7 mouse cellular contexts compared by ENCODE assay signal in the genomic region with DNA sequence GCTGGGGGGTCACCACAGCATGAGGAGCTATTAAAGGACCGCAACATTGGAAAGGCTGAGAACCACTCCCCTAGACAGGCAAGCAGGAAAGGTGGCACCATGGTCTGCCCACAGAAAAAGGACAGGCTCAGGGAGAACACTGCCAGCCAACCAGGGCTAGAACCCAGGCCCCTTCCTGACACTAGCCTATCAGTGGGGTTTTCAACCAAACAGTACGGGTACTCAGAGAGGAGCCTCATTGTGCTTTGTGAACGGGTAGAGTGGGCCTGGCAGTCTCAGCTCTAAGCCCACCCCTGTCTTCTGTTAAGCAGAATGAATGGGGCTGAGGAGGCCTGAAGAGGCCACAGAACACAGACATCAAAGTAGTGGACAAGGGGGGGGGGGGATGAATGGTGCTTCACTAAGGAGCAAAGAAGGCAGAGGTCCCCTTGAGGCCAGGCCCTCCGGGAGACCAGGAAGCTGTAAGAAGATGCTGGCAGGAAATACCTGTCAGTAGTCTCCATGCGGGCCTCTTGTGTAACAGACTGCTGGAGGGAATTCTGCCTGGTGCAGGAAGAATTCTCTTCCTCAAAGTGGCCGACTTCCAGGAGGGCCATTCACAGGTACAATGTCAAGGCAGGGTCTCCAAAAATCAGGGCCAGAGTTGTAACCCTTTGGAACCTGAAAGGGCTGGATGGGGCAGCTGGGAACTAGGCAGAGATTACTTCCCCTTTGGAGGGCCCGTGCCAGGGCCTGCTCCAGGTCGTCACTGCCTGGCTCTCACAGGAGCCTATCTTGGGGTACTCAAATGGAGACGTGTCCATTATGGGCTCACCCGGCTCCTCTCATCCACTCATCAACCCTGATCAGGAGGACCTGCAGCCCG. TPM values are rescaled to one million over a fixed set of nuclear protein-coding genes. Genes with fewer than 3 reads are reported as not detected.
DNase-seq lines count a peak whose midpoint lies in the region; ATAC-seq lines count a peak whose summit lies in the region.

Trabd (plus strand) TSS at position 512 of the 865 bp plus-strand sequence.

- WGBS in embryonic facial prominence, embryonic 12.5 days: 15% methylated on average over 11 of the region's 11 CpGs
- 13% methylated on average over 11 of the region's 11 CpGs for WGBS in heart, embryonic 13.5 days
- 24% methylated on average over 11 of the region's 11 CpGs for WGBS in midbrain, embryonic 12.5 days

- peak within 1 kb of the TSS; percentile 84 for H3K27ac ChIP-seq in embryonic facial prominence, embryonic 12.5 days
- peak within 1 kb of the TSS; percentile 96 for H3K27ac ChIP-seq in heart, embryonic 13.5 days (replicated peaks)
- H3K27ac ChIP-seq in midbrain, embryonic 12.5 days (replicated peaks): peak within 1 kb of the TSS; percentile 83

- no peak for ATAC-seq in CD4-positive, CD25-positive, alpha-beta regulatory T cell, adult 4 months
- peak; percentile 10; the same call in 1 of the 2 replicates for ATAC-seq in embryonic facial prominence, embryonic 12.5 days (ENCODE audit: insufficient number of reproducible peaks, insufficient read depth, low FRiP score, low TSS enrichment)
- ATAC-seq in heart, embryonic 13.5 days (ENCODE audit: extremely low read depth, insufficient number of reproducible peaks, low FRiP score, low TSS enrichment): no peak
- no peak for ATAC-seq in midbrain, embryonic 12.5 days (ENCODE audit: low FRiP score, low read depth)

- H3K4me3 ChIP-seq in embryonic facial prominence, embryonic 12.5 days: peak within 1 kb of the TSS; percentile 89
- peak within 1 kb of the TSS; percentile 90 for H3K4me3 ChIP-seq in heart, embryonic 13.5 days
- H3K4me3 ChIP-seq in midbrain, embryonic 12.5 days: peak within 1 kb of the TSS; percentile 84

- H3K27me3 ChIP-seq in embryonic facial prominence, embryonic 12.5 days: peaks cover 9% of the 10 kb centered on the region
- peaks cover 12% of the 10 kb centered on the region for H3K27me3 ChIP-seq in heart, embryonic 13.5 days (replicated peaks)
- peaks cover 10% of the 10 kb centered on the region for H3K27me3 ChIP-seq in midbrain, embryonic 12.5 days

- no peaks in the 10 kb centered on the region for H3K9me3 ChIP-seq in embryonic facial prominence, embryonic 12.5 days
- H3K9me3 ChIP-seq in heart, embryonic 13.5 days: no peaks in the 10 kb centered on the region
- no peaks in the 10 kb centered on the region for H3K9me3 ChIP-seq in midbrain, embryonic 12.5 days

- peak within 1 kb of the TSS; percentile 94 for H3K9ac ChIP-seq in embryonic facial prominence, embryonic 12.5 days
- peak within 1 kb of the TSS; percentile 97 for H3K9ac ChIP-seq in heart, embryonic 13.5 days
- peak within 1 kb of the TSS; percentile 93 for H3K9ac ChIP-seq in midbrain, embryonic 12.5 days (replicated peaks)

- DNase-seq in 3T3-L1 (ENCODE audit: low read depth, low spot score): peak; percentile 40
- no peak for DNase-seq in layer of hippocampus, postnatal 10 days (ENCODE audit: low spot score in 2 of 2)
- no peak for DNase-seq in right cerebral cortex, postnatal 14 days

- peak within 1 kb of the TSS; percentile 92 for H3K4me2 ChIP-seq in embryonic facial prominence, embryonic 12.5 days (replicated peaks)
- peak within 1 kb of the TSS; percentile 91 for H3K4me2 ChIP-seq in heart, embryonic 13.5 days
- peak within 1 kb of the TSS; percentile 82 for H3K4me2 ChIP-seq in midbrain, embryonic 12.5 days (replicated peaks)

- no peaks in the 10 kb centered on the region for H3K36me3 ChIP-seq in embryonic facial prominence, embryonic 12.5 days
- H3K36me3 ChIP-seq in heart, embryonic 13.5 days: peaks cover 7% of the 10 kb centered on the region
- H3K36me3 ChIP-seq in midbrain, embryonic 12.5 days: 0 out of 2 replicates have a peak, but pooled peaks cover 4% of the 10 kb centered on the region

- peaks cover 33% of the 10 kb centered on the region for H3K4me1 ChIP-seq in embryonic facial prominence, embryonic 12.5 days
- H3K4me1 ChIP-seq in heart, embryonic 13.5 days: peaks cover 60% of the 10 kb centered on the region
- peaks cover 34% of the 10 kb centered on the region for H3K4me1 ChIP-seq in midbrain, embryonic 12.5 days

RNA-seq across cellular contexts. Expression of gene Trabd, which starts in this region (rescaled TPM):
- polyA plus RNA-seq in CD4-positive, CD25-positive, alpha-beta regulatory T cell, adult 4 months (2017; shearing (Covaris generic)): 10 to 100 TPM; 27.5 to 31.3 TPM
- polyA plus RNA-seq in embryonic facial prominence, embryonic 12.5 days (2016; fragmentation: Nextera tagmentation; extraction: Ambion mirVana): 49.1 and 50.9 TPM in 2 replicates
- 52.4 and 52.7 TPM in 2 replicates for polyA plus RNA-seq in heart, embryonic 13.5 days (2015; fragmentation: Nextera tagmentation; extraction: Ambion mirVana)
- 10 to 100 TPM; 22.7 to 26.2 TPM for total RNA-seq in layer of hippocampus, postnatal 10 days (2021)
- polyA plus RNA-seq in midbrain, embryonic 12.5 days (2016; fragmentation: Nextera tagmentation; extraction: Ambion mirVana): 47.9 and 49.2 TPM in 2 replicates
